Mouse (Mus musculus) hindbrain, embryonic 13.5 days (tissue): Measurements from ENCODE around the gene Cab39l. TPM values are rescaled to one million over a fixed set of nuclear protein-coding genes. Genes with fewer than 3 reads are reported as not detected.
"Not testable (repeated sequence)": the region's sequence is repeated elsewhere in the genome, so short reads cannot be mapped to it uniquely, and the experiment has no call there.

Source experiments
- ATAC-seq: fragments of 200-750 bp; cut with Nextera tagmentation; 2 replicates; pipeline ENCODE4 v1.8.0; 2017; ENCODE audit warnings: moderate TSS enrichment; ENCODE audit not compliant: low FRiP score
- H3K27ac ChIP-seq: fragments of 300-500 bp; sonication (generic); 2 replicates; pipeline ENCODE4 v1.5.1; 2015; ENCODE audit warnings: inconsistent platforms, mild to moderate bottlenecking, moderate library complexity
- H3K27me3 ChIP-seq: fragments of 300-500 bp; sonication (generic); 2 replicates; pipeline ENCODE4 v1.6.1; 2015; ENCODE audit warnings: mild to moderate bottlenecking, inconsistent platforms
- H3K36me3 ChIP-seq: fragments of 300-500 bp; sonication (generic); 2 replicates; pipeline ENCODE4 v1.6.1; 2015; ENCODE audit warnings: mild to moderate bottlenecking, inconsistent platforms
- H3K4me1 ChIP-seq: fragments of 300-500 bp; sonication (generic); replicated peaks from 2 replicates; pipeline ENCODE4 v1.6.1; 2015; ENCODE audit warnings: inconsistent platforms
- H3K4me2 ChIP-seq: fragments of 300-500 bp; sonication (generic); 2 replicates; pipeline ENCODE4 v1.6.1; 2015; ENCODE audit warnings: inconsistent platforms, mild to moderate bottlenecking, moderate library complexity
- H3K4me3 ChIP-seq: fragments of 300-500 bp; sonication (generic); 2 replicates; pipeline ENCODE4 v1.5.1; 2015; ENCODE audit warnings: mild to moderate bottlenecking, inconsistent platforms
- H3K9ac ChIP-seq: fragments of 300-500 bp; sonication (generic); 2 replicates; pipeline ENCODE4 v1.6.1; 2015; ENCODE audit warnings: mild to moderate bottlenecking, inconsistent platforms
- H3K9me3 ChIP-seq: fragments of 300-500 bp; sonication (generic); 2 replicates; pipeline ENCODE4 v1.6.1; 2016; ENCODE audit warnings: inconsistent platforms
- WGBS: fragments of 180-500 bp; shearing (Covaris S2); methylation state at CpG from one replicate; pipeline ENCODE4 v1.1.7; 2015; 5-methylcytosine and 5-hydroxymethylcytosine counted together
- polyA plus RNA-seq: library from polyadenylated mRNA; unstranded; fragments of >200 nt; fragmentation: Nextera tagmentation; extraction: Ambion mirVana; gene quantifications from 2 replicates; pipeline ENCODE4 v1.2.1, GENCODE M21; 2015

Cab39l gene
- polyA plus RNA-seq, 1 experiment from 2014 or later: 32.4 TPM

DNA sequence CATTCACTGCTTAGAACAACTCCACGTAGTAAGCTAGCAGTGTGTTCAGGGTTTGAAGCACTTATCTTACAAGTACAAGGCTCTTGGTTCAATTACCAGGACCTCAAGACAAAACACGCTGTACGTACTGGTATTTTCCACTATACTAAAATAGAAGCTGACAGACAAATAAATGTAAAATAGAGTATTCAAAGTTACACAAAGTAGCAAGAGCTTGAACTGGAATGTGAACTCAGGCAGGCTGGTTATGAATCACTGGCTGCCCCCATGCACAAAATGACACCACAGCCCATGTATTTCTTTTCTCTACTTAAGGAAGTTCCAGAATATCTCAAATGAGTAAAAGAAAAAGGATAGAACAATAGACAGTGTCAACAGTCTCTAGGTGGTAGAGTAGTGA is 154.2 kb downstream of the Cab39l start:
- peaks cover 14% of the 10 kb centered on the region for H3K4me1 ChIP-seq
- H3K36me3 ChIP-seq: peaks cover 25% of the 10 kb centered on the region
- ATAC-seq: no peak
- no peaks in the 10 kb centered on the region for H3K9me3 ChIP-seq
- WGBS: 97% methylated on average over 3 of the region's 3 CpGs
- no peak overlapping the region for H3K9ac ChIP-seq
- H3K27me3 ChIP-seq: 0 out of 2 replicates have a peak, but pooled peaks cover 4% of the 10 kb centered on the region
- no peak overlapping the region for H3K4me3 ChIP-seq
- H3K27ac ChIP-seq: no peak overlapping the region
- no peak overlapping the region for H3K4me2 ChIP-seq

DNA sequence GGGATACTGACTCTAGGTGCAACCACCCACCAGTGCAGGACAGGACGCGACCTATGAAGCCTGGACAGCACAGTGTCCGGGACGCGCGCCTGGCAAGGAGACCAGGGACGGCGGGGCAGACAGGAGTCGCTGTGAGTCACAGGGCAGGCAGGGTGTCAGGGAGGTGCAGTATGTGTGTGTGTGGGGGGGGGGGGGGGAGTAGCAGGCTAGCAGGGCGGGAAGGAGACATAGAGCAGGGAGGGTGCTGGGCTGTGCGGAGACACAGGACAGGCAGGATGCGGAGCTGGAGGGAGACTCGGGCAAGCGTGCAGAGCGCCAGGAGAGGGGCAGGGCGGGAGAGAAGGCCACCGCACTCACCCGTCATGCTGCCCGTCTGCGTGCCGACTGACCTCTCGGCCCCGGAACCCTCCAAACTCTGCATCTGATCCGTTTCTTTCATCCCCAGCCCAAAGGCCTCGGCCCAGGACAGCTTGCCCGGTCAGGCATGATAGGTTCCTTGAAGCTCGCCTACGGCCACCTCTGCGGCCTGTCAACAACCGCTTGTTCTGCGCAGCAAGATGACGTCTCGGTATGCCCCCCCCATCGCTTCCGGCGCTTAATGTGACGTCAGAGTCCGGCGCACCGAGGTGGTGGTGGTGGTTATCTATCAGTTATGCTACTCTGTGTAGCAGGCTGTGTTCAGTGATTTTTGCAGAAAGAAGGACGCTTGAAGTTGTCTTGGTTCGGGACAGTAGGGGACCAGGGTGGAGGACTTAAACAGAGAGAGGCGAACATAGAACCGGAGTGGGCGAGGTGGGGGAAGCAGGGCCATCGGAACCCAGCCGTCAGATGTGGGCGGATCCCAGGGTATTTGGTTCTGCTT is 156.9 kb downstream of the Cab39l start, which contains the start of gene Cdadc1:
TSS of gene Cdadc1 (minus strand) at position 562 of the 862 bp plus-strand sequence.
- ATAC-seq: peak; percentile 96
- peaks cover 5% of the 10 kb centered on the region for H3K36me3 ChIP-seq
- peak within 1 kb of the TSS; percentile 91 for H3K27ac ChIP-seq
- under 1% methylated on average over 47 of the region's 48 CpGs for WGBS
- peaks cover 12% of the 10 kb centered on the region; the same call in 1 of the 2 replicates for H3K27me3 ChIP-seq
- peak within 1 kb of the TSS; percentile 93 for H3K4me3 ChIP-seq
- peak within 1 kb of the TSS; percentile 91 for H3K9ac ChIP-seq
- no peaks in the 10 kb centered on the region for H3K9me3 ChIP-seq
- peak within 1 kb of the TSS; percentile 90 for H3K4me2 ChIP-seq
- peaks cover 14% of the 10 kb centered on the region for H3K4me1 ChIP-seq

DNA sequence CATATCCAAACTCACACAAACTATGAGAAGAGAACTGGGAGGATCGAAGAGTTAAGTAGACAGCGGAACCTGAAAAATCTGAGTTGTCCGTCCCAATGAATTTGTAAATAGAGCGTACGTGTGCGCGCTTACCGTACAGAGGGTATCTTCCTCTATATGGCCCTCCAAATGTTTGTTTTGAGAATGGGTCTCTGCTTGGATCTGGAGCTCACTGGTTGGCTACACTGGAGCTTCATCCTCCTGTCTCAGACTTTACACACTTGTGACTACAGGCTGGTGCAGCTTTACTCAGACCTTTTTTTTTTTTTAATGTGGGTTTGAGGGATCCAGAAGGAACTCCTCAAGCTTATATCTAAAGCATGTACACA is 157.5 kb downstream of the Cab39l start:
- ATAC-seq: peak; percentile 58; the same call in 1 of the 2 replicates
- peak overlapping the region; percentile 91 for H3K9ac ChIP-seq
- peak overlapping the region; percentile 90 for H3K4me2 ChIP-seq
- H3K9me3 ChIP-seq: no peaks in the 10 kb centered on the region
- H3K36me3 ChIP-seq: peaks cover 3% of the 10 kb centered on the region; the same call in 1 of the 2 replicates
- peaks cover 14% of the 10 kb centered on the region for H3K4me1 ChIP-seq
- peaks cover 18% of the 10 kb centered on the region for H3K27me3 ChIP-seq
- peak overlapping the region; percentile 93 for H3K4me3 ChIP-seq
- H3K27ac ChIP-seq: peak overlapping the region; percentile 91
- 3% methylated on average over 8 of the region's 8 CpGs for WGBS

DNA sequence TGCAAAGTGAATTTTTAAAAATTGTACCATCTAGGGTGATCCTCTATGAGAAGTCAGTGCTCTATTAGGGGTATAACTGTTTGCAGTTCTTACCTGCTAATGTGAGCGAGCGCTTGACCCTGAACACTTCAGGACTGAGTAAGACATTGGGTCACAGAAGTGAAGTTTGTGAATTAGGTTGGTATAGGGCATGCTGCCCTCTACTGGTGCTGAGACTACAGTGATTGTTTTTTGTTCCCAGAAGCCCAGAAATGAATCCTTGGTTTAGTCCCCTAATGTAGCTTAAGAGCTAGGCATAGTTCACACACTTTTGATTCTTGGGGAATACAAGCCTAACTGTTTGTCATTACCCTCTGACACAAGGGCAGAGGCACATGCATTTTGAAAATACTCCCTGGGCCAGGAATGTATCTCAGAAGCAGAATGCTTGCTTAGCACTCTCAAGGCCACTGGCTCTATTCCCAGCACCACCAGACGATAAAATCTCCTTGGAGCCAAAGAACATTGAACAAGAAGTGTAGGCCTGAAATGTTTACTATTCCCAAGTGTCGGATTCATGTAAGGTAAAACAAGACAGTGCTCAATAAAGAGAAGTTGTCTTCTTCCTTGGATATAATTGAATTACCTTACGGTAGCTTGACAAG is 163.4 kb downstream of the Cab39l start:
- no peak for ATAC-seq
- Histone ChIP-seq H3K4me2 (no peak overlapping the region), H3K9ac (no peak overlapping the region), H3K27me3 (peaks cover 27% of the 10 kb centered on the region), H3K27ac (no peak overlapping the region), H3K36me3 (no peaks in the 10 kb centered on the region), H3K4me3 (no peak overlapping the region), H3K9me3 (no peaks in the 10 kb centered on the region), H3K4me1 (no peaks in the 10 kb centered on the region)
- 72% methylated on average over 5 of the region's 5 CpGs for WGBS

DNA sequence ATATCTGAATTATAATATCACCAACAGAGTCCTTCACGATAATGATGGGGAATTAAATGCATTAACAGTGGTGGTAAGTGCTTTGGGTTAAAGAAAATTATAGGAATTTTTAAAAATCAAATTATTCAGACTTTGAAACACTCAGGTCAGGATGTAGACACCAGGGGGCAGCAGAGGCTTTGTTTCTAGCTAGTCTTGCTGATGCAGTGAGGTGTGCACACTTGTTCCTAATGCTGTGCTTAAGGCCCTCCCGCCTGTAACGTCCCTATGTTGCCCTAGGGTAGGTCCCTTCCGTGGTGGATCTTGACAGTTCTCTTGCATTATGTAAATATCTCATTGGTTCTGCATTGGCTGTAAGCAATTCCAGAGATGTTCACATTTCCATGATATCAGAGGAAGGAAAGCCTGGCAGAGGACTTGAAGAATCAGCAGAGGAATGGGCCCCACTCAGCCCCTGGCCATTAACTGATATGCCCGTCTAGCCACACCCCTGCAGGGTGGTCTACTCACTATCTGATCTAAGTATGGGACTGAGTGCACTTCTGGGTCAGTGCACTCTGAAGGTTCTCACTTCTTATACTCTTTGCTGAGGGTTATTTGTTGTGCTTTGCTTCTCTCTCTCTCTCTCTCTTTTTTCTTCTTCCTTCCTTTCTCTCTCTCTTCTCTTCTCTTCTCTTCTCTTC is 165.0 kb downstream of the Cab39l start:
- H3K27ac ChIP-seq: no peak overlapping the region
- WGBS: 22% methylated on average over 5 of the region's 5 CpGs
- no peaks in the 10 kb centered on the region for H3K9me3 ChIP-seq
- no peaks in the 10 kb centered on the region for H3K36me3 ChIP-seq
- H3K4me3 ChIP-seq: no peak overlapping the region
- H3K27me3 ChIP-seq: peaks cover 23% of the 10 kb centered on the region
- ATAC-seq: 0 out of 2 replicates have a peak, but pooled peaks have one; percentile 46
- no peak overlapping the region for H3K4me2 ChIP-seq
- H3K9ac ChIP-seq: no peak overlapping the region
- H3K4me1 ChIP-seq: no peaks in the 10 kb centered on the region

DNA sequence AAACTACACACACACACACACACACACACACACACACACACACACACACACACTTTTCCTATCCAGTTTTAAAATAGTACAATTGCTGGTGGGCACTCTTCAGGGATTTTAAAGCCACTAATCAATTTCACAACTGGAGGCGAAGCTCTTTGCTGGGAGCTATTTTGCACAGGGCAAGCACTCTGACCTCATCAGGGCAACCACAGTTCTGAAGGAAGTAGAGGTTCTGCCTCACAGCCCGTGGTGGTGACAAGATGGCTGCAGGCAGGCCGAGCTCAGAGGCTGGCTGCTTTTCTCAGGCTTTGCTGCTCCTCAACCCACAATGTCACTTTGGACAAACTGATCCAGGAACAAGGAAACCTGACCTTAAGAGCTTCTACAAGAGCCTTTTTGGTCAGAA is 166.2 kb downstream of the Cab39l start:
- Histone ChIP-seq H3K27me3 (peaks cover 17% of the 10 kb centered on the region), H3K9me3 (no peaks in the 10 kb centered on the region), H3K4me2 (no peak overlapping the region), H3K36me3 (no peaks in the 10 kb centered on the region), H3K9ac (no peak overlapping the region), H3K4me3 (no peak overlapping the region), H3K27ac (no peak overlapping the region), H3K4me1 (no peaks in the 10 kb centered on the region)
- WGBS: 52% methylated on average over 3 of the region's 3 CpGs
- ATAC-seq: no peak

DNA sequence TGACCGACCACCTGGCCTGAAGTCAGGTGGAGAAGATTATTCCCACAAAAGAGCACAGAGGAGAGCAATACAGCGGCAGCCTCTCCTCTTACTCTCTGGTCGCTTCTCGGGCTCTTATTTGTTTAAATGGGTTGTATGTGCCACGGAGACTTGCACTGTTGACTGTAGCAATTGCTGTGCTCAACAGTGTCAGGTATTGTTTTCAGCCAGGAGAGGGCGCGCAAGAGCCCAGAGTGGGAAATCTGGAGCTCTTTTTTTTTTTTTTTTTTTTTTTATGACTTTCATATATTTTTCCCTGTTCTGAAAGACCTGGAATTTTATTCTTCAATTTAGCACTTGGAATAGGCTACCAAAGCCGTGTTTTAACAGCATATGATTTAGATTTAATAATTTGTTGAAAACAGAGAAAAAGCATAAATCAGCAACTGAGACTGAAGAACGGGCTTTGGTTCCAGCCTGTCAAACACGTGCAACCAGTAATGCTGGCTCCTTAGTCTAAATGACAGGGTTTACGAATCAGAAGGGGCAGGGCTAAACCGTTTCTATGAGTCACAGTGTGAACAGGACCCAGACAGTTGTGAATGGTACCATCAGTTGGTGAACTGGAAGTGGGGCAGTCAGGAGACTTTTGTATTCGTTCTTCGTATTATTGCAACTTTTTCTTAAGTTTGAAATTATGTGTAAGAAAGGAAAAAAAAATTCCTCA is 172.3 kb downstream of the Cab39l start:
- H3K4me1 ChIP-seq: no peaks in the 10 kb centered on the region
- H3K9ac ChIP-seq: no peak overlapping the region
- WGBS: 57% methylated on average over 14 of the region's 14 CpGs
- no peak overlapping the region for H3K4me2 ChIP-seq
- no peaks in the 10 kb centered on the region for H3K9me3 ChIP-seq
- no peak overlapping the region for H3K27ac ChIP-seq
- H3K4me3 ChIP-seq: no peak overlapping the region
- H3K36me3 ChIP-seq: no peaks in the 10 kb centered on the region
- ATAC-seq: no peak
- H3K27me3 ChIP-seq: no peaks in the 10 kb centered on the region

DNA sequence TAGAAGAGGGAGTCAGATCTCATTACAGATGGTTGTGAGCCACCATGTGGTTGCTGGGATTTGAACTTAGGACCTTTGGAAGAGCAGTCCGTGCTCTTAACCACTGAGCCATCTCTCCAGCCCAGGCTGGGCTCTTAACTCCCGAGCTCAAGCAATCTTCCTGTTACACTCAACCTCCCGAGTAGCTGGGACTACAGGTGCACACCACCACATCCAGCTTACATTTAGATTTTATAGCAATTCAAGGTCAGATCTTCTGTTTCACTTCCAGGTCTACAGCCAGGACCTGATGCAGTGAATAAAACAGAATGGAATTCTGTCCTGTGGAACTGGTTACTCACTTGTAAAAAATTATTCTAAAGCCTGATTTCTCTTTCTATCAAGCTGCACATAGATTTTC is 173.4 kb downstream of the Cab39l start:
- H3K4me2 ChIP-seq, H3K27ac ChIP-seq, ATAC-seq, H3K4me1 ChIP-seq, H3K9ac ChIP-seq, H3K27me3 ChIP-seq, H3K4me3 ChIP-seq, H3K9me3 ChIP-seq, H3K36me3 ChIP-seq: not testable (repeated sequence)
- 79% methylated on average over 3 of the region's 3 CpGs for WGBS

DNA sequence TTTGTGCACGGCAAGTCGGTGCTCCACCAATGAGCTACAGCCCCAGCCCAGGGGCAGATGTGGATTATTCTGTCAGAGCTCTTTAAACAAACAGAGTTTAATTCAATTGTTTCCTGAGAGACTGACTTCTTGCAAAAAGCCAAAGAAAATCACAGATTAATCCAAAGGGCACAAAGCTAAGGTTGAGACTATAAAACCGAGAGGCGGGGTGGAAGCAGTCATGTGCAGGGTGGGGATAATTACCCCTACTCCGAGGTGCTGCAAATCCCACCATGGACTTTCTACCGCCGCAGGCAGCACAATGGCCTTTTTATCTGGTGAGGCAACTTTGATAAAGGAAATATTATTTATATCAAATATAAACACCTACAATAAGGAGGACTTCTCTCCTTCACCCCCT is 176.0 kb downstream of the Cab39l start:
- no peak for ATAC-seq
- no peaks in the 10 kb centered on the region for H3K27me3 ChIP-seq
- no peaks in the 10 kb centered on the region for H3K36me3 ChIP-seq
- H3K27ac ChIP-seq: no peak overlapping the region
- H3K4me2 ChIP-seq: no peak overlapping the region
- H3K9ac ChIP-seq: no peak overlapping the region
- WGBS: 79% methylated on average over 7 of the region's 7 CpGs
- no peaks in the 10 kb centered on the region for H3K9me3 ChIP-seq
- H3K4me1 ChIP-seq: no peaks in the 10 kb centered on the region
- no peak overlapping the region for H3K4me3 ChIP-seq

DNA sequence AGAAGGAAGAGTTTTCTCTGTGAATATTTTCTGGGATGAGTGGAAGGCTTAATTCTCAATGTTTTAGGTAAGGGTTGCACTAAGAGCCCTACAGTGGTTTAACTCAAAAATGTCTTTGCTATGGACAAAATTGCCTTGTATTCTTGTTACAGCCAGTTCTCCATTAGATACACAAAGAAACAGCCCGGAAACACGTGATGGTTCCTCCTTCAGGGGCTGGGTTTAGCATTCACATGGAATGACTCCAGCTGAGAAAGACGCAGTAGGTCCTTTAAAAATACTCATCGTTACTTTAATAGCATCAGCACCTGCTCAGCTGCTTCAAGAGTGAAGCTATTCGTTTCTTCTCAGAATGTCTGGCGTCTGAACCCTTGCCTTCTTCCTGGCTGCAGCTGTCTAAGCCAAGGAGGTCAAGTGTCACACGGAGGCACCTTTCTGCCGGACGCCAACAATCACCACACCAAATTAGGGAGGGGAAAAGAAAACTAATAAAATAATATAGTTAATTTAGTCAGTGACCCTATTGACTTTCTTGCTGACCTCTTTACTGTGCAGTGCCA is 183.6 kb downstream of the Cab39l start:
- WGBS: 44% methylated on average over 9 of the region's 9 CpGs

DNA sequence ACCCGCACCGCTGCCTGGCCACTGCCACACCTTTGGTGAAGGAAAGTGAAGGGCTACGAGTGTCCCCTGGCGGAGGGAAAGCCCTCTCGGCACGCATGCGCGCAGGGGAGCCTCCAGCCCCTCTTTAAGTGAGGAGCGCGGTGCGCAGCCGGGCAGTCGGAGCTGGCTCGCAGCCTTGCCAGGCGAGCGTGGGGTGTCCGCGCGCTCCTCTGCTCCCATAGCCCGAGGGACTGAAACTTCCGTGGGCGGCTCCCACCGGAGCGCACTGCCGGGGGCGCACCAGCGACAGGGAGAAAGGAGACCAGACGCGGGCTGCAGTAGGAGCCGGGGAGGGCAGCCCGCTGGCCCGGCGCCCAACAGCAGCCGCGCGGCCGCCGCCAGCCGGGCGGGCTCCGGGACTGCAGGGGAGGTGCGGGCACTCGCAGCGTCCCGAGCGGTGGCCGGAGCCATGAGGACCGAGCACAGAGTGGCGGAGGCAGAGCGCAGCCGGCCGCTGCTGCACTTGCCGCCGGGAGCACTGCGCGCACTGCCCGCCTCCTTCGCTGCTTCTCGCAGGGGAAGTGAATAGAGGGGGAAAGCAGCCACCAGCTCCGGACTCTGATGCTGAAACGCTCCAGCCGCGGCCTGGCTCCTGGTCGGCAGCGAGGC is 184.5 kb downstream of the Cab39l start, which contains the start of gene Shisa2:
TSS of gene Shisa2 (plus strand) at position 151 of the 648 bp plus-strand sequence.
- Histone ChIP-seq H3K36me3 (no peaks in the 10 kb centered on the region), H3K27me3 (peaks cover 53% of the 10 kb centered on the region), H3K9me3 (no peaks in the 10 kb centered on the region), H3K4me1 (peaks cover 30% of the 10 kb centered on the region), H3K4me3 (peak within 1 kb of the TSS; percentile 60), H3K4me2 (peak within 1 kb of the TSS; percentile 78), H3K27ac (peak within 1 kb of the TSS; percentile 77), H3K9ac (peak within 1 kb of the TSS; percentile 72)
- under 1% methylated on average over 57 of the region's 65 CpGs for WGBS
- peak; percentile 90 for ATAC-seq

More for the DNA sequence above, 183.6 kb downstream of the Cab39l start:
- peak overlapping the region; percentile 78; the same call in 1 of the 2 replicates for H3K4me2 ChIP-seq
- H3K27me3 ChIP-seq: peaks cover 46% of the 10 kb centered on the region
- H3K27ac ChIP-seq: no peak overlapping the region
- H3K9me3 ChIP-seq: no peaks in the 10 kb centered on the region
- H3K36me3 ChIP-seq: no peaks in the 10 kb centered on the region
- H3K4me3 ChIP-seq: 0 out of 2 replicates have a peak overlapping the region, but pooled peaks have one; percentile 60
- no peak overlapping the region for H3K9ac ChIP-seq
- no peak for ATAC-seq
- peaks cover 30% of the 10 kb centered on the region for H3K4me1 ChIP-seq
